Mouse (Mus musculus): ENCODE results near the gene Lsp1.
A peak's percentile ranks its signal among the peaks of the same experiment; 100 is the strongest.

- peak; percentile 48 for TF ChIP-seq POLR2A (IDR thresholded peaks at IDR 0.05; ENCODE audit: insufficient read length, low read depth)
- no peak for TF ChIP-seq E2F4 (IDR thresholded peaks at IDR 0.05; ENCODE audit: insufficient read depth)
- TF ChIP-seq TCF3 (IDR thresholded peaks at IDR 0.05; ENCODE audit: insufficient read length, low read depth), result no peak
- no peak for TF ChIP-seq TCF12 (IDR thresholded peaks at IDR 0.05; ENCODE audit: insufficient read depth, poor library complexity, severe bottlenecking)
- TF ChIP-seq POLR2AphosphoS2 (IDR thresholded peaks at IDR 0.05; ENCODE audit: insufficient read length, low read depth), result peak; percentile 65
Measured at GRCm38 (mm10) chr7:142470808-142471413, 10.3 kb downstream of the Lsp1 start.

Data from myocyte (in vitro differentiated cells).